Mouse (Mus musculus): ENCODE measurements at regions not wholly inside any gene's neighbourhood (a gene's known extent, or its start where the extent isn't known, plus 50 kb on each side); places are given as distances from the start of the nearest gene placed in this dataset.

GRCm38 (mm10) chr6:51078353-51078966, 354.0 kb upstream of the Nfe2l3 start:
- H3K4me2 ChIP-seq (ENCODE audit: low read depth, low read length): peak overlapping the region; percentile 39
- ATAC-seq (replicated peaks; ENCODE audit: extremely low read depth, insufficient read depth, low FRiP score): no peak

GRCm38 (mm10) chr6:51078967-51079355, 353.5 kb upstream of the Nfe2l3 start:
- WGBS: 87% methylated on average over 5 of the region's 5 CpGs
- Histone ChIP-seq H3K4me2 (ENCODE audit: low read depth, low read length) (no peak overlapping the region), H3K36me3 (ENCODE audit: control insufficient read depth, insufficient read depth) (no peaks in the 10 kb centered on the region), H3K27ac (ENCODE audit: low read length) (no peak overlapping the region), H3K27me3 (ENCODE audit: control insufficient read depth, insufficient read depth, low read length) (no peaks in the 10 kb centered on the region), H3K9ac (ENCODE audit: low read length) (no peak overlapping the region), H3K4me1 (ENCODE audit: control insufficient read depth, insufficient read depth, low read length) (peaks cover 4% of the 10 kb centered on the region; the same call in 1 of the 2 replicates), H3K9me3 (replicated peaks; ENCODE audit: control insufficient read depth, low read length) (no peaks in the 10 kb centered on the region), H3K4me3 (ENCODE audit: low read length) (no peak overlapping the region)
- no peak for ATAC-seq (replicated peaks; ENCODE audit: extremely low read depth, insufficient read depth, low FRiP score)

More at GRCm38 (mm10) chr6:51078353-51078966, 354.0 kb upstream of the Nfe2l3 start:
- Histone ChIP-seq H3K27ac (ENCODE audit: low read length) (peak overlapping the region; percentile 5; the same call in 1 of the 2 replicates), H3K4me3 (ENCODE audit: low read length) (no peak overlapping the region), H3K4me1 (ENCODE audit: control insufficient read depth, insufficient read depth, low read length) (peaks cover 4% of the 10 kb centered on the region; the same call in 1 of the 2 replicates), H3K36me3 (ENCODE audit: control insufficient read depth, insufficient read depth) (no peaks in the 10 kb centered on the region), H3K9ac (ENCODE audit: low read length) (no peak overlapping the region), H3K27me3 (ENCODE audit: control insufficient read depth, insufficient read depth, low read length) (no peaks in the 10 kb centered on the region), H3K9me3 (replicated peaks; ENCODE audit: control insufficient read depth, low read length) (no peaks in the 10 kb centered on the region)
- 71% methylated on average over 11 of the region's 11 CpGs for WGBS

- no peak overlapping the region for H3K4me3 ChIP-seq (ENCODE audit: low read length)
- H3K9ac ChIP-seq (ENCODE audit: low read length): no peak overlapping the region
- no peaks in the 10 kb centered on the region for H3K27me3 ChIP-seq (ENCODE audit: control insufficient read depth, insufficient read depth, low read length)
- no peak overlapping the region for H3K4me2 ChIP-seq (ENCODE audit: low read depth, low read length)
- peak overlapping the region; percentile 74 for H3K27ac ChIP-seq (ENCODE audit: low read length)
- ATAC-seq (replicated peaks; ENCODE audit: extremely low read depth, insufficient read depth, low FRiP score): no peak
- 61% methylated on average over 5 of the region's 5 CpGs for WGBS
- H3K4me1 ChIP-seq (ENCODE audit: control insufficient read depth, insufficient read depth, low read length): peaks cover 4% of the 10 kb centered on the region; the same call in 1 of the 2 replicates
- H3K36me3 ChIP-seq (ENCODE audit: control insufficient read depth, insufficient read depth): no peaks in the 10 kb centered on the region
- H3K9me3 ChIP-seq (replicated peaks; ENCODE audit: control insufficient read depth, low read length): no peaks in the 10 kb centered on the region
Observed at GRCm38 (mm10) chr6:51081056-51081455, 351.4 kb upstream of the Nfe2l3 start.

- Histone ChIP-seq H3K9ac (ENCODE audit: low read length) (no peak overlapping the region), H3K27ac (ENCODE audit: low read length) (no peak overlapping the region), H3K4me2 (ENCODE audit: low read depth, low read length) (no peak overlapping the region), H3K36me3 (ENCODE audit: control insufficient read depth, insufficient read depth) (no peaks in the 10 kb centered on the region), H3K9me3 (replicated peaks; ENCODE audit: control insufficient read depth, low read length) (no peaks in the 10 kb centered on the region), H3K4me1 (ENCODE audit: control insufficient read depth, insufficient read depth, low read length) (no peaks in the 10 kb centered on the region), H3K27me3 (ENCODE audit: control insufficient read depth, insufficient read depth, low read length) (no peaks in the 10 kb centered on the region), H3K4me3 (ENCODE audit: low read length) (no peak overlapping the region)
- ATAC-seq (replicated peaks; ENCODE audit: extremely low read depth, insufficient read depth, low FRiP score): no peak
- 70% methylated on average over 9 of the region's 9 CpGs for WGBS
Observed at GRCm38 (mm10) chr6:51084656-51085055, 347.8 kb upstream of the Nfe2l3 start.

GRCm38 (mm10) chr6:51085547-51085946, 346.9 kb upstream of the Nfe2l3 start:
- no peak for ATAC-seq (replicated peaks; ENCODE audit: extremely low read depth, insufficient read depth, low FRiP score)
- 40% methylated on average over 2 of the region's 2 CpGs for WGBS
- H3K27ac ChIP-seq (ENCODE audit: low read length): no peak overlapping the region
- no peaks in the 10 kb centered on the region for H3K27me3 ChIP-seq (ENCODE audit: control insufficient read depth, insufficient read depth, low read length)
- no peak overlapping the region for H3K4me2 ChIP-seq (ENCODE audit: low read depth, low read length)
- H3K4me3 ChIP-seq (ENCODE audit: low read length): no peak overlapping the region
- H3K4me1 ChIP-seq (ENCODE audit: control insufficient read depth, insufficient read depth, low read length): no peaks in the 10 kb centered on the region
- no peaks in the 10 kb centered on the region for H3K36me3 ChIP-seq (ENCODE audit: control insufficient read depth, insufficient read depth)
- no peak overlapping the region for H3K9ac ChIP-seq (ENCODE audit: low read length)
- H3K9me3 ChIP-seq (replicated peaks; ENCODE audit: control insufficient read depth, low read length): no peaks in the 10 kb centered on the region

GRCm38 (mm10) chr6:51086347-51086746, 346.1 kb upstream of the Nfe2l3 start:
- 75% methylated on average over 4 of the region's 4 CpGs for WGBS
- no peaks in the 10 kb centered on the region for H3K27me3 ChIP-seq (ENCODE audit: control insufficient read depth, insufficient read depth, low read length)
- H3K9me3 ChIP-seq (replicated peaks; ENCODE audit: control insufficient read depth, low read length): no peaks in the 10 kb centered on the region
- no peaks in the 10 kb centered on the region for H3K4me1 ChIP-seq (ENCODE audit: control insufficient read depth, insufficient read depth, low read length)
- H3K27ac ChIP-seq (ENCODE audit: low read length): no peak overlapping the region
- H3K9ac ChIP-seq (ENCODE audit: low read length): no peak overlapping the region
- no peaks in the 10 kb centered on the region for H3K36me3 ChIP-seq (ENCODE audit: control insufficient read depth, insufficient read depth)
- H3K4me3 ChIP-seq (ENCODE audit: low read length): no peak overlapping the region
- H3K4me2 ChIP-seq (ENCODE audit: low read depth, low read length): no peak overlapping the region
- no peak for ATAC-seq (replicated peaks; ENCODE audit: extremely low read depth, insufficient read depth, low FRiP score)

GRCm38 (mm10) chr6:51087806-51088205, 344.7 kb upstream of the Nfe2l3 start:
- Histone ChIP-seq H3K4me3 (ENCODE audit: low read length) (no peak overlapping the region), H3K27ac (ENCODE audit: low read length) (no peak overlapping the region), H3K4me2 (ENCODE audit: low read depth, low read length) (no peak overlapping the region), H3K9me3 (replicated peaks; ENCODE audit: control insufficient read depth, low read length) (no peaks in the 10 kb centered on the region), H3K9ac (ENCODE audit: low read length) (no peak overlapping the region), H3K4me1 (ENCODE audit: control insufficient read depth, insufficient read depth, low read length) (no peaks in the 10 kb centered on the region), H3K36me3 (ENCODE audit: control insufficient read depth, insufficient read depth) (no peaks in the 10 kb centered on the region), H3K27me3 (ENCODE audit: control insufficient read depth, insufficient read depth, low read length) (no peaks in the 10 kb centered on the region)
- no peak for ATAC-seq (replicated peaks; ENCODE audit: extremely low read depth, insufficient read depth, low FRiP score)
- 61% methylated on average over 2 of the region's 2 CpGs for WGBS

- ATAC-seq (replicated peaks; ENCODE audit: extremely low read depth, insufficient read depth, low FRiP score): no peak
- Histone ChIP-seq H3K4me3 (ENCODE audit: low read length) (no peak overlapping the region), H3K27ac (ENCODE audit: low read length) (no peak overlapping the region), H3K9ac (ENCODE audit: low read length) (no peak overlapping the region), H3K4me2 (ENCODE audit: low read depth, low read length) (no peak overlapping the region), H3K4me1 (ENCODE audit: control insufficient read depth, insufficient read depth, low read length) (no peaks in the 10 kb centered on the region), H3K36me3 (ENCODE audit: control insufficient read depth, insufficient read depth) (no peaks in the 10 kb centered on the region), H3K27me3 (ENCODE audit: control insufficient read depth, insufficient read depth, low read length) (no peaks in the 10 kb centered on the region), H3K9me3 (replicated peaks; ENCODE audit: control insufficient read depth, low read length) (no peaks in the 10 kb centered on the region)
- 63% methylated on average over 6 of the region's 6 CpGs for WGBS
Observed at GRCm38 (mm10) chr6:51088641-51089372, 343.7 kb upstream of the Nfe2l3 start.

- H3K9me3 ChIP-seq (replicated peaks; ENCODE audit: control insufficient read depth, low read length): no peaks in the 10 kb centered on the region
- no peak overlapping the region for H3K4me2 ChIP-seq (ENCODE audit: low read depth, low read length)
- no peak for ATAC-seq (replicated peaks; ENCODE audit: extremely low read depth, insufficient read depth, low FRiP score)
- H3K27me3 ChIP-seq (ENCODE audit: control insufficient read depth, insufficient read depth, low read length): no peaks in the 10 kb centered on the region
- 86% methylated on average over 4 of the region's 4 CpGs for WGBS
- H3K4me3 ChIP-seq (ENCODE audit: low read length): no peak overlapping the region
- no peaks in the 10 kb centered on the region for H3K4me1 ChIP-seq (ENCODE audit: control insufficient read depth, insufficient read depth, low read length)
- no peaks in the 10 kb centered on the region for H3K36me3 ChIP-seq (ENCODE audit: control insufficient read depth, insufficient read depth)
- H3K9ac ChIP-seq (ENCODE audit: low read length): no peak overlapping the region
- H3K27ac ChIP-seq (ENCODE audit: low read length): no peak overlapping the region
Observed at GRCm38 (mm10) chr6:51093196-51093595, 339.3 kb upstream of the Nfe2l3 start.

Measured in heart, embryonic 16.5 days (tissue).